Mouse (Mus musculus) midbrain, embryonic 14.5 days (tissue): Measurements from ENCODE around the gene Adgrb2. TPM values are rescaled to one million over a fixed set of nuclear protein-coding genes. Genes with fewer than 3 reads are reported as not detected.

Experiments used
- ATAC-seq: fragments of 200-750 bp; cut with Nextera tagmentation; 2 replicates; pipeline ENCODE4 v1.8.0; 2017; ENCODE audit warnings: moderate number of reproducible peaks, moderate library complexity; ENCODE audit not compliant: low FRiP score, low TSS enrichment
- DNase-seq: peaks from one replicate; pipeline ENCODE4 v3.0.0-alpha.2; 2015
- H3K27ac ChIP-seq: fragments of 300-500 bp; sonication (generic); replicated peaks from 2 replicates; pipeline ENCODE4 v1.5.1; 2014; ENCODE audit warnings: mild to moderate bottlenecking, low read depth, low read length, moderate library complexity
- H3K27me3 ChIP-seq: fragments of 300-500 bp; sonication (generic); 2 replicates; pipeline ENCODE4 v1.6.1; 2014; ENCODE audit warnings: low read length, control low read depth, mixed read lengths; ENCODE audit not compliant: control insufficient read depth, insufficient read depth
- H3K36me3 ChIP-seq: fragments of 300-500 bp; sonication (generic); 2 replicates; pipeline ENCODE4 v1.6.1; 2014; ENCODE audit warnings: low read length, control low read depth; ENCODE audit not compliant: control insufficient read depth, insufficient read depth
- H3K4me1 ChIP-seq: fragments of 300-500 bp; sonication (generic); 2 replicates; pipeline ENCODE4 v1.6.1; 2014; ENCODE audit warnings: mild to moderate bottlenecking, antibody characterized with exemption, low read length, control low read depth; ENCODE audit not compliant: control insufficient read depth, insufficient read depth
- H3K4me2 ChIP-seq: fragments of 300-500 bp; sonication (generic); 2 replicates; pipeline ENCODE4 v1.6.1; 2014; ENCODE audit warnings: mild to moderate bottlenecking, low read length, moderate library complexity
- H3K4me3 ChIP-seq: fragments of 300-500 bp; sonication (generic); replicated peaks from 2 replicates; pipeline ENCODE4 v1.5.1; 2014; ENCODE audit warnings: low read depth, low read length
- H3K9ac ChIP-seq: fragments of 300-500 bp; sonication (generic); replicated peaks from 2 replicates; pipeline ENCODE4 v1.6.1; 2014; ENCODE audit warnings: mild to moderate bottlenecking, low read length, moderate library complexity
- H3K9me3 ChIP-seq: fragments of 300-500 bp; sonication (generic); 2 replicates; pipeline ENCODE4 v1.6.1; 2016; ENCODE audit warnings: low read length, control low read depth, mixed read lengths; ENCODE audit not compliant: control insufficient read depth
- WGBS: fragments of 180-500 bp; shearing (Covaris S2); extraction: QIAGEN DNeasy Blood & Tissue Kit; methylation state at CpG from one replicate; pipeline ENCODE4 v1.1.7; 2014; 5-methylcytosine and 5-hydroxymethylcytosine counted together
- polyA plus RNA-seq: library from polyadenylated mRNA; unstranded; fragments of >200 nt; fragmentation: Nextera tagmentation; extraction: Ambion mirVana; gene quantifications from 2 replicates; pipeline ENCODE4 v1.2.1, GENCODE M21; 2014

Adgrb2 gene
- polyA plus RNA-seq, 1 experiment from 2014 or later, result 15.9 TPM

GRCm38 (mm10) chr4:130063191-130063590 is 78.5 kb downstream of the Adgrb2 start:
- 71% methylated on average over 7 of the region's 7 CpGs for WGBS
- DNase-seq, result no peak

GRCm38 (mm10) chr4:130066816-130067215 is 82.1 kb downstream of the Adgrb2 start:
- Histone ChIP-seq H3K27ac (no peak overlapping the region), H3K4me2 (no peak overlapping the region), H3K27me3 (no peaks in the 10 kb centered on the region), H3K4me1 (no peaks in the 10 kb centered on the region), H3K9ac (no peak overlapping the region), H3K9me3 (no peaks in the 10 kb centered on the region), H3K4me3 (no peak overlapping the region), H3K36me3 (no peaks in the 10 kb centered on the region)
- no peak for DNase-seq
- ATAC-seq, result no peak
- WGBS, result 9% methylated on average over 8 of the region's 8 CpGs

More at GRCm38 (mm10) chr4:130063191-130063590, 78.5 kb downstream of the Adgrb2 start:
- no peaks in the 10 kb centered on the region for H3K9me3 ChIP-seq
- no peak for ATAC-seq
- H3K4me3 ChIP-seq, result no peak overlapping the region
- H3K9ac ChIP-seq, result no peak overlapping the region
- H3K36me3 ChIP-seq, result no peaks in the 10 kb centered on the region
- no peak overlapping the region for H3K27ac ChIP-seq
- H3K4me1 ChIP-seq, result no peaks in the 10 kb centered on the region
- no peaks in the 10 kb centered on the region for H3K27me3 ChIP-seq
- no peak overlapping the region for H3K4me2 ChIP-seq

DNA sequence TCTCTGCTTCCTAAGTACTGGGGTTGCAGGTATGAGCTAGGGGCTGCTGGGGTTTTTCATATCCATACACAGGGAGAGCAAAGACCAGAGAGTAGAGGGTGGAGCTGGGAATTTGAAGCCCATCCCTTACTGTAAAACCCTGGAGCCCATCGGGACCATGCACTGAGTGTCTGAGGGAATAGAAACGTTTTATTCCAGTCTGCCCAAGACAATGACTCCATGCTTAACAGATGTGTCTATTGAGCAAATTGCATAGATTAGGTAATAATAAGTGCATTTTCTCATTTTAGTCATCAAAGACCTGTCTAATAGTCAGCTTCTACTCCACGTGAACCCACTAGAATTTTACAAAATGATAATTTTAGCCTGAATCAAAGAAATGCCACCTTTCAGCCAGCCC is 85.9 kb downstream of the Adgrb2 start:
- DNase-seq (no peak), ATAC-seq (no peak)
- H3K4me1 ChIP-seq, result no peaks in the 10 kb centered on the region
- no peaks in the 10 kb centered on the region for H3K9me3 ChIP-seq
- 56% methylated on average over 3 of the region's 3 CpGs for whole genome bisulfite sequencing
- no peak overlapping the region for H3K4me2 ChIP-seq
- no peaks in the 10 kb centered on the region for H3K27me3 ChIP-seq
- H3K27ac ChIP-seq, result no peak overlapping the region
- H3K4me3 ChIP-seq, result no peak overlapping the region
- H3K36me3 ChIP-seq, result no peaks in the 10 kb centered on the region
- H3K9ac ChIP-seq, result no peak overlapping the region

- ATAC-seq, result no peak
- H3K27me3 ChIP-seq, result no peaks in the 10 kb centered on the region
- 91% methylated on average over 2 of the region's 2 CpGs for WGBS
- no peak overlapping the region for H3K27ac ChIP-seq
- H3K9me3 ChIP-seq, result no peaks in the 10 kb centered on the region
- H3K4me3 ChIP-seq, result no peak overlapping the region
- no peak for DNase-seq
- no peak overlapping the region for H3K4me2 ChIP-seq
- no peaks in the 10 kb centered on the region for H3K36me3 ChIP-seq
- no peak overlapping the region for H3K9ac ChIP-seq
- no peaks in the 10 kb centered on the region for H3K4me1 ChIP-seq
Measured at GRCm38 (mm10) chr4:130071758-130072157, 87.1 kb downstream of the Adgrb2 start.

Other genes starting within 250 kb of the Adgrb2 start
- gene Khdrbs1, start 242.6 kb upstream of the Adgrb2 start, polyA plus RNA-seq, result 119 and 154 TPM in 2 replicates
- gene Ptp4a2, start 173.7 kb upstream of the Adgrb2 start, polyA plus RNA-seq, result 184 and 256 TPM in 2 replicates
- gene Spocd1, start 55.6 kb upstream of the Adgrb2 start, polyA plus RNA-seq, result 0.16 TPM in 1 of 2 replicates, not detected in the other
- gene Col16a1, start 63.0 kb downstream of the Adgrb2 start, polyA plus RNA-seq, result 4.3 and 4.4 TPM in 2 replicates
- 68.8 and 71.6 TPM in 2 replicates for gene Pef1, start 117.7 kb downstream of the Adgrb2 start, polyA plus RNA-seq
- gene Hcrtr1, start 154.5 kb downstream of the Adgrb2 start, polyA plus RNA-seq, result 1.6 TPM in 2 replicates
- 1.2 and 1.7 TPM in 2 replicates for gene Tinagl1, start 190.3 kb downstream of the Adgrb2 start, polyA plus RNA-seq
- gene Gm853, start 237.5 kb downstream of the Adgrb2 start, polyA plus RNA-seq, result not detected in 2 replicates